Mouse (Mus musculus): ENCODE data around the gene Unk.

Gene Unk

DNA sequence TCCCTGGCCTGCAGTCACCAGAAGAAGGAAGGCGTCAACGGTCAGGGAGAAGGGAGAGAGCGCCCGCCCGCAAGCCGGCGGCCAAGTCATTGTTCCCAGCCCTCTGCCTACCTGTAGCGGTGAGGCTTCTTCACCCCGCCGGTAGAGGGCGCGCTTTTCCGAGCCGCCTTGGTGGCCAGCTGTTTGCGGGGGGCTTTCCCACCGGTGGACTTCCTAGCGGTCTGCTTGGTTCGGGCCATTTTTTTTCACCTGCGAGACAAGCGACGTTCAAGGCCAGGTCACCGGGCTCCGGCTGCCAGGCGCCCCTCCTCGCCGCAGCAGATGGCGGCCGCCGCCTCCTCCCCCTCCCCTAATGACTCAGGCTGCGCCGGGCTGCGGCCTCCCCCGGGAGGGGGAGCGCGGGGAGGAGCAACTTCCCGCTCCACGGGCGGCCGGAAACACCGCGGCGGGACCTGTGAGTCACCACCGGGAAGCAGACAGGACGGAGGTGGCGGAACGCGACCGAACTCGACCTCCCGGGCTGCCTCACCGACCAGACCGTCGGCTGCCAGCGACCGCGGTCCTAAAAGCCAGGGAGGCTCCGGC lies 6.3 kb upstream of the Unk start:
- Histone ChIP-seq H3K27me3 (ENCODE audit: insufficient read depth, low read length) (no peaks in the 10 kb centered on the region), H3K36me3 (ENCODE audit: insufficient read depth, low read length) (peaks cover 27% of the 10 kb centered on the region), H3K9me3 (ENCODE audit: low read length) (no peaks in the 10 kb centered on the region), H3K4me1 (replicated peaks; ENCODE audit: low read depth, low read length) (peaks cover 32% of the 10 kb centered on the region), H3K4me3 (replicated peaks; ENCODE audit: low read length) (peak overlapping the region; percentile 98)
- no peak for TF ChIP-seq NANOG (IDR thresholded peaks at IDR 0.05; ENCODE audit: borderline replicate concordance, low read length)
- no peak for TF ChIP-seq POU5F1 (IDR thresholded peaks at IDR 0.05; ENCODE audit: borderline replicate concordance, low read length)
- peak; percentile 66 for TF ChIP-seq CTCF (conservative IDR thresholded peaks at IDR 0.05; ENCODE audit: low read length)

DNA sequence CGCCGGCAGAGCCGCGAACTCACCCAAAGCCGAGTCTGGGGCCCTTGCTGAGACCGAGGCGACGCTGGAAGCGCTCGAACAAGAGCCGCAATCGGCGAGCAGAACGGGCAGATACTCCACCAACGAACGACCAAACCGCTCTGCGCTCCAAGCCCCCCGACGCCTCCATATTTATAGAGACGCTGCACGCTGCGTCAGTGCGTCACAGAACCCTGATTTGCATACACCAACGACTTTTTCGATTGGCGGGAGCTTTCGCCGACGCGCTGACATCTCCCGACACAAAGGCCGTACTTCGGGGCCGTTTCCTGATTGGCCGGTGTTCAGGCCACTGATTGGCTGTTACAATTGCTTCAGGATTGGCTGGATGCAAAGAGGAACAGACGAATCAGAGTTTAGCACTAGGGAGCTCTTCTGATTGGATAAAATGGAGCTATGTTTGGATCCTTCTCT lies 5.7 kb upstream of the Unk start:
- Histone ChIP-seq H3K27me3 (ENCODE audit: insufficient read depth, low read length) (no peaks in the 10 kb centered on the region), H3K4me1 (replicated peaks; ENCODE audit: low read depth, low read length) (peaks cover 38% of the 10 kb centered on the region), H3K4me3 (replicated peaks; ENCODE audit: low read length) (peak overlapping the region; percentile 98), H3K9me3 (ENCODE audit: low read length) (no peaks in the 10 kb centered on the region), H3K36me3 (ENCODE audit: insufficient read depth, low read length) (peaks cover 27% of the 10 kb centered on the region)
- no peak for TF ChIP-seq CTCF (conservative IDR thresholded peaks at IDR 0.05; ENCODE audit: low read length)
- TF ChIP-seq POU5F1 (IDR thresholded peaks at IDR 0.05; ENCODE audit: borderline replicate concordance, low read length) = 0 out of 2 replicates have a peak, but pooled peaks have one; percentile 16

DNA sequence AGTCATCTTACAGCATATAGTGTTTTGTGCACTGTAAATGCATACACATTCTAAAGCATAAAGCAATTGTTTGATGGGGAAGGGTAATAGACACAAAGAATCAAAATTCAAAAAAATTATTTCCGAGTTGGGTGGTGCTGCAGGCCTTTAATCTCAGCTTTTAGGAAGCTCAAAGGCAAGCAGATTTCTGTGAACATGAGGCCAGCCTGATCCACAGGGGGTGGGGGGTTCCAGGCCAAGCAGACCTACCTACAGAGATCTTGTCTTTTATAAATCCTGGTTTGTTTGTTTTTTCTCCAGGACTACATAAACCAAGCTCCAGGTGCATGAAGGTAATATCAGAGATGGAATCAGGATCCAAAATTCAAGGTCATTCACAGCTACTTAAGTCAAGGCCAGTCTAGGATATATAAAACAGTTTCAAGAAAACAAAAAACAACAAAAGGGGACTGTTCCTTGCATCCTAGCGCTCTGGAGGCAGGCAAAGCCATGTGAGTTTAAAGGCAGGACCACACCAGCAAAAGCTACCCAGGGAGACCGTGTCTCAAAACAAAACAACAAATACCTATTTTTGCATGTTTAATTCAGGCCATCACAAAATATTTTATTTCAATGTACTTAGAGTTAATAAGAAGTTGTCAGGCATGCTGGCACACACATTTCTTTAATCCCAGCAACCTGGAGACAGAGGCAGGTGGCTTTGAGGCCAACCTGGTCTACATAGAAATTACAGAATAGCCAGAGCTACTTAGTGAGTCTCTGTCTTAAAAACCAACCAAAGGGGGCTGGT lies 4.9 kb upstream of the Unk start:
- H3K4me1 ChIP-seq (replicated peaks; ENCODE audit: low read depth, low read length) = peaks cover 43% of the 10 kb centered on the region
- no peaks in the 10 kb centered on the region for H3K9me3 ChIP-seq (ENCODE audit: low read length)
- no peaks in the 10 kb centered on the region for H3K27me3 ChIP-seq (ENCODE audit: insufficient read depth, low read length)
- H3K36me3 ChIP-seq (ENCODE audit: insufficient read depth, low read length) = peaks cover 24% of the 10 kb centered on the region
- H3K4me3 ChIP-seq (replicated peaks; ENCODE audit: low read length) = no peak overlapping the region
- TF ChIP-seq NANOG (IDR thresholded peaks at IDR 0.05; ENCODE audit: borderline replicate concordance, low read length) = no peak
- no peak for TF ChIP-seq POU5F1 (IDR thresholded peaks at IDR 0.05; ENCODE audit: borderline replicate concordance, low read length)
- TF ChIP-seq CTCF (conservative IDR thresholded peaks at IDR 0.05; ENCODE audit: low read length) = no peak

DNA sequence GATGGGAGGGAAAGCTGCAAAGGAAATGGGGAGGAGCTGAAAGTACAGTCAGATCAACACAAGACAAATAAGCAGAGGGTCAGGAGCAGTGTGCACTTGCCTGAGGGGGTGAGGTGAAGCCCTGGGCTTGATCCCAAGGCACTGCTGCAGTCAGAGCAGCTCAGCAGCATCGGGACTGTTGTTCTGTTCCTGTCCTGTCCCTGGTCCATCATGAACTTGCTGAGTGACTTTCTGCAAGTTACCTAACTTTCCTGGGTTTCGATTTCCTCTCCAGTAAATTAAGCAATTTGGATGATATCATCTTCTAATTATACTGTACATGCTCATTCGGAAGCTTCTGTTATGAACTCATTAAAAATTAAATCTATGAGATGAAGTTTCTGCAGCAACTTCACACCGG lies 2.4 kb upstream of the Unk start, which contains the start of gene H3f3b:
H3f3b (minus strand) TSS at position 207 of the 400 bp plus-strand sequence.
- peak within 1 kb of the TSS; percentile 13; the same call in 1 of the 2 replicates for H3K4me3 ChIP-seq (replicated peaks; ENCODE audit: low read length)
- H3K4me1 ChIP-seq (replicated peaks; ENCODE audit: low read depth, low read length) = peaks cover 46% of the 10 kb centered on the region
- peaks cover 16% of the 10 kb centered on the region for H3K36me3 ChIP-seq (ENCODE audit: insufficient read depth, low read length)
- TF ChIP-seq NANOG (IDR thresholded peaks at IDR 0.05; ENCODE audit: borderline replicate concordance, low read length) (no peak), CTCF (conservative IDR thresholded peaks at IDR 0.05; ENCODE audit: low read length) (no peak), POU5F1 (IDR thresholded peaks at IDR 0.05; ENCODE audit: borderline replicate concordance, low read length) (no peak)
- no peaks in the 10 kb centered on the region for H3K27me3 ChIP-seq (ENCODE audit: insufficient read depth, low read length)
- H3K9me3 ChIP-seq (ENCODE audit: low read length) = no peaks in the 10 kb centered on the region

DNA sequence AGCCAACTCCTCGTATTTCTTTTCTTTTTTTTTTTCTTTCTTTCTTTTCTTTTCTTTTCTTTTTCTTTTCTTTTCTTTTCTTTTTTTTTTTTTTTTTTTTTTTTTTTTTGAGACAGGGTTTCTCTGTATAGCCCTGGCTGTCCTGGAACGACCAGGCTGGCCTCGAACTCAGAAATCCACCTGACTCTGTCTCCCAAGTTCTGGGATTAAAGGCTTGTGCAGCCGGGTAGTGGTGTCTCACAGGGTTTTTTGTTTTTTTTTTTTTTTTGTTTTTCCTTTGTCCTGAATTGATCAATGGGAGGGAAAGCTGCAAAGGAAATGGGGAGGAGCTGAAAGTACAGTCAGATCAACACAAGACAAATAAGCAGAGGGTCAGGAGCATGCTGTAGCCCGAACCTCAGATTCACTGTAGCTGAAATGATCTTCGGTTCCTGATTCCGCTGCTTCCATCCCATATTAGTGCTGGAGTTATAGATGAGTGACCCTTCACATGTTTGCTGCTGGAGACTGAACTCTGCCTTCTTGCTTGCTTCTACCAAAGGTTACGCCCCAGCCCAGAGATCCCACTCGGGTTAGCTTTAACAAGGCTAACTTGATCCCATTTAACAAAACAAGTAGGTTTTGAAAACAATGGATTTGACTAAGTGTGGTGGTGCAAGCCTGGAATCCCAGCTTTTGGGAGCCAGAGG lies 1.8 kb upstream of the Unk start:
- Histone ChIP-seq H3K4me3 (replicated peaks; ENCODE audit: low read length) (peak overlapping the region; percentile 13; the same call in 1 of the 2 replicates), H3K4me1 (replicated peaks; ENCODE audit: low read depth, low read length) (peaks cover 52% of the 10 kb centered on the region), H3K36me3 (ENCODE audit: insufficient read depth, low read length) (peaks cover 21% of the 10 kb centered on the region), H3K9me3 (ENCODE audit: low read length) (no peaks in the 10 kb centered on the region), H3K27me3 (ENCODE audit: insufficient read depth, low read length) (no peaks in the 10 kb centered on the region)
- TF ChIP-seq POU5F1 (IDR thresholded peaks at IDR 0.05; ENCODE audit: borderline replicate concordance, low read length) (no peak), CTCF (conservative IDR thresholded peaks at IDR 0.05; ENCODE audit: low read length) (no peak), NANOG (IDR thresholded peaks at IDR 0.05; ENCODE audit: borderline replicate concordance, low read length) (no peak)

DNA sequence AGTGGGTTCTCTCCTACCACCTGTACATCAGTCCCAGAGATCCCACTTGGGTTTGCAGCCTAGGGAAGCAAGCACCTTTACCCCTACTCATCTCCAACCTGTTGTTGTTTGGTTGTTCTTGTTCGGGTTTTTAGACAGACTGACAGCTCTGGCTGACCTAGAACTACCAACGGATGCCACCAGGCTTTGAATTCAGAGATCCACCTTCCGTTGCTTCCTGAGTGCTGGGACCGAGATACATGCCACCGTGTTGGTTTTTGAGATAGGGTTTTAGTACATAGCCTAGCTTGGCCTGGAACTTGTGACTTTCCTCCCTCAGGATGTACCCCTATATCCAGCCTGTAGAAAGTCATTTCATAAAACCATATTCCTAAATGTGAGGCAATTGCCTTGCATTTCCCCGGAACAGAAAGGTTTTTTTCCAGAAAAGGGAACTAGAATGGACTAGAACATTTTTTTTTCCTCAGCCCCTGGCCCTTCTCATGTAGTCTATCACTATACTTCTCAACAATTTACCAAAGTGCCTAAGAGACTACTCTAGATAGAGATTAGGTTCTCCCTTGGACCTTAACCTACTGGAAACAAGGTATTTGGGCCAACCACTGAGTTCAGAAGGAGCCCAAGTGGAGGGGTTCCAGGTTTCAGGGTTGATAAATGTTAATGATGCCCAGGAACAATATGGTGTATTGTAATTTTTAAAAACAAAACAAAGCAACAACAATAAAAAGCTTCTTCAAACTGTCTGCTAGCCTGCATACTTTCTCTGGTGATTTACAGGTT lies 846 bp upstream of the Unk start:
- peaks cover 53% of the 10 kb centered on the region for H3K4me1 ChIP-seq (replicated peaks; ENCODE audit: low read depth, low read length)
- TF ChIP-seq POU5F1 (IDR thresholded peaks at IDR 0.05; ENCODE audit: borderline replicate concordance, low read length) (no peak), CTCF (conservative IDR thresholded peaks at IDR 0.05; ENCODE audit: low read length) (no peak), NANOG (IDR thresholded peaks at IDR 0.05; ENCODE audit: borderline replicate concordance, low read length) (no peak)
- peaks cover 5% of the 10 kb centered on the region for H3K9me3 ChIP-seq (ENCODE audit: low read length)
- no peaks in the 10 kb centered on the region for H3K27me3 ChIP-seq (ENCODE audit: insufficient read depth, low read length)
- H3K4me3 ChIP-seq (replicated peaks; ENCODE audit: low read length) = peak overlapping the region; percentile 90
- peaks cover 26% of the 10 kb centered on the region for H3K36me3 ChIP-seq (ENCODE audit: insufficient read depth, low read length)

DNA sequence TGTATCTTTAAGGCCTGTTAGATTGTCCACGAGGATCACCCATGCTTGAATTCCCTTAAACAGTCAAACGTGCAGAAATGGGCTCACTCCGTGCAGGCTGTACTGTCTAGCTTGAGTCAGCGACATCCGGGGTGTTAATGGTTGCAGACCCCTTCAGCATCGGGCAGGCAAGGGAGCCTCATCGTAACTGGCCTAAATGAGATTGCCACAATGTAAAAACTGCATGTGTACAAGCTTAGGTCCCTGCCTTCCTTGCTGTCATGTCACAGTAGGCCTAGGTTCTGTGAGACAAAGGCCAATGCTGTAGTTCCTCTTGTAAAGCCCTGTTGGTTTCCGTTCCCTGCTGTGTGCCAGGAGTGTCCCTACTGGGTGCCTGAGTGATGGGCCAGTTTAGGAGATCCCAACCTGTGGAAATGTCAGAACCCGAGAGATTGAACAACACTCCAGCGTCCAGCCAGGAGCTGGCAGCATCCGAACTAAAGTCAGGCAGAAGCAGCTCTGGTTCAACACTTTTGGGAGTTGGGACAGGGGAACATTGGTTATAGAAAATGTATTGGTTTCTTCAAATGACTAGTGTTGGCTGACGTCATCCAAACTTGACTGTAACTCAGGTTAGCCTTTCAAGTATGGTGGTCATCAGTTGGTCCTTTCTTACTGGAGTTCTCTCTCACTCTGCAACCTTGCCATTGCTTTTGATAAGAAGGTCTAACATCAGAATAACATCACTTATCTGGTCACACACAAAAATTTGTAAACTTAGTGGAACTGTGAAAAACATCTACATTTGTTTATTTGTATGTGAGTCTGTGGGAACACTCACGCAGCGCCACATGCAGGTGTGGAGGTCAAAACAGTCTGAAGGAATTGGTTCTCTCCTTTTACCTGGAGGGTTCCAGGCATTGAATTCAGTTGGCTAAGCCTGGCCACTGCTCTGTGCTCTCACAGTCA lies 1.1 kb downstream of the Unk start:
- peak overlapping the region; percentile 90 for H3K4me3 ChIP-seq (replicated peaks; ENCODE audit: low read length)
- H3K36me3 ChIP-seq (ENCODE audit: insufficient read depth, low read length) = peaks cover 36% of the 10 kb centered on the region
- H3K27me3 ChIP-seq (ENCODE audit: insufficient read depth, low read length) = no peaks in the 10 kb centered on the region
- peaks cover 9% of the 10 kb centered on the region for H3K9me3 ChIP-seq (ENCODE audit: low read length)
- TF ChIP-seq POU5F1 (IDR thresholded peaks at IDR 0.05; ENCODE audit: borderline replicate concordance, low read length) (no peak), CTCF (conservative IDR thresholded peaks at IDR 0.05; ENCODE audit: low read length) (no peak), NANOG (IDR thresholded peaks at IDR 0.05; ENCODE audit: borderline replicate concordance, low read length) (no peak)
- peaks cover 55% of the 10 kb centered on the region for H3K4me1 ChIP-seq (replicated peaks; ENCODE audit: low read depth, low read length)

All from E14TG2a.4 (cell line).